Mouse (Mus musculus) yolk sac, embryonic 10.5 days (tissue): ENCODE results near the gene Tulp2.
"Not testable (repeated sequence)": the region's sequence is repeated elsewhere in the genome, so short reads cannot be mapped to it uniquely, and the experiment has no call there.

Experiments
- DNase-seq: peaks from one replicate; pipeline ENCODE4 v3.0.0-alpha.2; 2017; ENCODE audit warnings: low spot score

Gene Tulp2

DNA sequence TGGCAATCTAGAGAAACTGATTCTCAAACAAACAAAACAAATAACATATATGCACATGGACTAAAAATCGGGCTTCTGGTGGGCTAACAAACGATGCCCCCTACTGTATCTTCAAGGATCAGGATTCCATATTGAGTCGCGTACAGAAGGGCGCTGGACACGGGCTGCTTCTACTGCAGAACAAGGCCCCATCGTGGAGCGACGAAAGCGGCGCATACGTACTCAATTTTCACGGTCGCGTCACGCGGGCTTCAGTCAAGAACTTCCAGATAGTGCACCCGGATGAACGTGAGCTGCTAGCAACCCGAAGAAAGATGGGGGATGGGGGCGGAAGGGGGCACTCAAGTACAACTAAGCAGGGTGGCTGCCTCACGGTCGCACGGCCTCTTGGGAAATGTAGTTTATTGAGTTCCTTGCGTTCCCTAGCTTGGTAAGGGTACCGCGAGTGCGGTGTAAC is 40.1 kb downstream of the Tulp2 start:
- peak; percentile 89 for DNase-seq

DNA sequence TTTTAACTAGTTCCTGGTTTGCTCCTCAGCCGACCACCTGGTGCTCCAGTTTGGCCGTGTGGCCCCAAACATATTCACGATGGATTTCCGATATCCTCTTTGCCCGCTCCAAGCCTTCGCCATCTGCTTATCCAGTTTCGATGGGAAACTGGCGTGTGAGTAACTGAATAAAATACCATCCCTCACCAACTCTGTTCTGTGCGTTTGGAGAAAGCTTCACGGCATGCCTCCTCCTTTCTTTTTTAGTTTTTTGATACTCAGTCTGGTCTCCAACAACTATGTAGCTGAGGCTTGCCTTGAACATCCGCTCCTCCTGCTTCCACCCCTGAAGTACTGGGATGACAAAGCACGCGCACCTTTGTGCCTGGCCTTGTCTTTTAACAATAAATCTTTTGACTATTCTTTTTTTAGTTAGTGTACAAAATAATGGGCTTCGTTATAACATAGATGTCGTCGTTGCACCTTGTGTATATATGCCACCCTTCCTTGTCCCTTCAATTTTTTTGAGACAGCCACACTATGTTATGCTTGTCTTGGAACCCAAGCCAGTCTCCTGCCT is 40.6 kb downstream of the Tulp2 start:
- no peak for DNase-seq

DNA sequence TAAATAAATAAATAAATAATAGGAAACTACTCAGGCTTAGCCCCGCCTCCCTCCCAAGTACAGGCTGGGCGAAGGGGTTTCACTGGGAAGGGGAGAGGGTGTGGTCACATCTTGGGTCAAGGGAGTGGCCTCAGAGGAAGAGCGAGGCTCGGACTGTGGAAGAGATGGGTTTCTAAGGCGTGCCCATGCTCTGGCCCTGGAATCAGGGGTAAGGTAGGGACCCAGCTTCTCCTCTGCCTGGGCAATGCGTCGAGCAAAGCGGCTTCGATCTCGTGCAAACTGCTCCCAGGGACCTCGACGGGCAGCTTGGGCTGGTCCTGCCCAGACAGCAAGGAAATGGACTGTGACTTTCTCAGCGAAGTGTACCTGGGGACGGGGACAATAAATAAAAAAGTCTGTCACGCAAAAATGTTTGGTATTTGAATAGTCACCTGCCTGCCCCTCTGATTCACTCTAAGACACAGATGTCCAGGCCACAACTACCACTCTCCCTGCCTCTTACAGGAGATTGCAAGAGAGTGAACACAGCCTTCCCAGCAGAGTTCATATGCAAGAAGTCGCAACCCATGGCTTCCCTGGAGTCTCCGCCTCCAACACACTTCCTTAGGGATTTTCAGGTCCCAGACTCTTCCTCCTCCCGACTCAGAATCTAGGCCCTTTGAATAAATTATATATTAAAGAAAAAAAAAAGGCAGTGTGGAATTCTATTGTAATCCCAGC is 41.4 kb downstream of the Tulp2 start:
- DNase-seq, result no peak

DNA sequence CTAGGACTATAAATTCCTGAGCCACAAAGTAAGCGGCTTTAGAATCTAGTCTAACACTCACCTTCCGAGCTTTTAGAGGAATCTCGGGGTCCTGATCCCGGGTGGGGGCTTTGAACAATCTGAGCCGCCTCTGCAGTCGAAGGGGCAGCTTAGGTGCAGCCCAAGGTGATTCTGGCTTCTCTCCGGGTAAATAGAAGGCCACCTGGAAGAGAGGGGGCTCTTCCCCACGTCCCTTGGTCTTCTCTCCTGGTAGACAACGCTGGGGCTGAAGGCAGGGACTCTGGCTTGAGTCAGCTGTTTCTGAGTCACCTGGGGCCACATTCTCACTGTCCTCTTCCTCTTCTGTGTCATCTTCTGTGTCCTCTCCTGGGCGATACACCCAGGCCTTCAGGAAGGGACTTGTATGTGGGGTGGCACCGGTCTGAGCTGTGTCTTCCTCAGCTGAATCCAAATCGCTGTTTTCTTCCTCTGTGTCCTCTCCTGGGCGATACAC is 42.0 kb downstream of the Tulp2 start:
- no peak for DNase-seq

DNA sequence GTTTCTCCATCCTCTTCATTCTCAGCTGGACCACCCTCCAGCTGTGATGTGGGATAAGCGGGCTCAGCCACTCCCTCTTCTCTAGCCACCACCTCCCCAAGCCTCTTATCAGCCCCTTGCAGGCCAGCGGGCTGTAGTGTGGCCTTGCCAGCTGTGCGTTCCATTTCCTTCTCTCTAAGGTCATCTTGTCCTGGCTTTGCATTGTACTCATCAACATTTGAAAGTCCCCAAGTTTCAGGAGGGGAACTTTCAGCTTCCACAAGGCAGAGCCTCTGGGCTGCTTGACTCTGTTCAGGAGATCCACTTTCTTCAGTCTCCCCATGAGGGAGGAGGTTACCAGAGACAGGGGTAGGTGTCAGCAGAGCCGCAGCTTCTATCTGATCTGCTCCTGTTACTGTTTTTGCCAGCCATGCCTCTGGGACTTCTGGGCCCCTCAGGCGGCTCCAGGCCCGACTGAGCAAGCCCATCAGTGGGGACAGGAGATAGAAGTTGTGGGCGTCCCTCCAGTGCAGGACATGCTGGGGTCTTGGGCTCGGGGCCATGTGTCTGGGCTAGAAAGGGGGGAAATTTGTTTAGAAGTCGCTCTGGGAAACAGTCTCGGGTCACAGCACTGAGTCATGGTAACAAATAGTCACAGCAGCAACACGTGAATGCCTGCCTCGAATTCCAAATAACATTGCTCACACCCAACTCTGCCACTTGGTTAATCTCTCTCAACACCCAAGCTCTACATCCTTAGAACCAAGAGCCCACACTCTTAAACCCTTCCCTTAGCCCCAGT is 43.4 kb downstream of the Tulp2 start:
- DNase-seq, result peak; percentile 62

DNA sequence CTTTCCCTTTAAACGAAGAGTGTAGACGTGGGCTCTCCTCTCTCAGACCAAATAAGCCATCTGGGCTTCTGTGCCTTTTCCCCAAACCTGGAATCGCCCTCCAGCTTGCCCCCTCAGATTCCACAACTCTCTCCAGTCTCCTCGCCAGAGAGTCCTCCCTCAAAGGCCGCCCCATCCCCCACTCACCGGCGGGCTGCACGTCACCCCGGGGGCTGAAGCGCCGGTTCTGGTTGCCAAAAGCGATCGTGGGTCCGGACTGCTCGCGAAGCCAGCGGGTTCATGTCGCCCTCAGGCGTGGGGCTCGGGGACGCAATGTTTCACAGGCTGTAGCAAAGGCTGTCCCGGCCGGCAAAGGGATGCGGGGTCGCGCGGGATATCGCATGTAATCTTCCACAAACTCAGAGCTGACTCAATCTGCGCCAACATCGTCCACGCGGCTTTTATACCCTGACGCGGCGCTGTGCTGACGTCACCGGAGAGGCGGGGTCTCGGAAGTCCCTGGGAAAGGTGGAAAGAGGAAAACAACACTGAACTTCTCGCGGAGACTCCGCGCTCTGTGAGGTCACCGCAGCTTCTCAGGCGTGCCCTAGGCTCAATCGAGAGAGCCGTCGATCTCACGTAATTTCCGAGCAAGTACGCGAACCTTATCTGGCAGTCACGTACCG is 44.3 kb downstream of the Tulp2 start, which contains the start of the genes Ppp1r15a and Plekha4:
Gene Ppp1r15a (minus strand): TSS at position 460 of the 665 bp plus-strand sequence.
Gene Plekha4 (plus strand): TSS at position 522 of the 665 bp plus-strand sequence.
- DNase-seq, result peak; percentile 95

DNA sequence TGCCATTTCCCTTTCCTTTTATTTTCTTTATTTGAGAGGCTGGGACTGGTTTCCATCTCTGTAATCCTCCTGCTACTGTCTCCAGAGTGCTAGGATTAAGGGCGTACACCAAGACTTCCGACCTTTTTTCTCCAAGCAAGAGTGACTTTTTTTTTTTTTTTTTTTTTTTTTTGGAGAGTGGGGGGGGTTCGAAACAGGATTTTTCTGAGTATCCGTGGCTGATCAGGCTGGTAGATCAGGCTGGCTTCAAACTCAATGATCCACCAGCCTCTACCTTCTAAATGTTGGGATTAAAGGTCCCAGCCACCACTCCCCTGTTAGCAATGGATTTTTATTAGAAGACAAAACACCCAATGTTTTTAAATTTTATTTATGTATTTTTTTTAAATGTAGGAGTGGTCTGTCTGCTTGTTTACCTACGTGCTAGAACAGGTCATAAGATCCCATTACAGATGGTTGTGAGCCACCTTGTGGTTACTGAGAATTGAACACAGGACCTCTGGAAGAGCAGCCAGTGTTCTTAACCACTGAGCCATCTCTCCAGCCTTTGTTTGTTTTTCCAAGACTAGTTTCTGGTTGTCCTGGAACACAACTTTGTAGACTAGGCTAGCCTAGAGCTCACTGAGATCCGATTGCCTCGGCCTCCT is 44.9 kb downstream of the Tulp2 start:
- DNase-seq, result peak; percentile 50

DNA sequence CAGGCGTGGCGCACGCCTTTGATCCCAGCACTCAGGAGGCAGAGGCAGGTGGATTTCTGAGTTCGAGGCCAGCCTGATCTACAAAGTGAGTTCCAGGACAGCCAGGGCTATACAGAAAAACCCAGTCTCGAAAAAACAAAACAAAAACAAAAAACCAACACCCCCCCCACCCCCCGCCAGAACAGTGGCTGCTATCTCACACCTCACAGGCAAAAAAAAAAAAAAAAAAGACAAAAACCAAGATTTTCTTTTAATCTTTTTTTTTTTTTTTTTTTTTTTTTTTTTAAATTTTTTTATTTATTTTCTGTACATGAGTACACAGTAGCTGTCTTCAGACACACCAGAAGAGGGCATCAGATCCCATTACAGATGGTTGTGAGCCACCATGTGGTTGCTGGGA is 45.5 kb downstream of the Tulp2 start:
- DNase-seq, result not testable (repeated sequence)

DNA sequence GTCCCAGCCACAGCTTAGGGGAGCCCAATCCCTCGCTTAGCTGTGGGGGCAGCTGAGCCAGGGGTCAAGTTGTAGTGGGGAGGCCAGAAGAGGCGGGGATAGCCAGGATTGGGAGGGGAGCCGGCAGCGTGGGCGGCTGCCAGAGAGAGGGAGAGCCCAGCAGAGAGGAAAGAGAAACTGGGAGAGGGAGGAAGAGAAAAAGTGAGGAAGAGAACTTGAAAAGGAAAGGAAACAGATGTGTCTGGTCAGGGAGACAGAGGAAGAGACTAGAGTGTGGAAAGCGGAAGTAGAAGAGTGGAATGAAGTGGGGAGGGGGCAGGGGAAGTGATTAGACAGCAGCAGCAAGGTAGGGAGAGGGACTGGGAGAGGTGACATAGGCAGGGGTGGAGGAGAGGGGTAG is 47.8 kb downstream of the Tulp2 start:
- no peak for DNase-seq

DNA sequence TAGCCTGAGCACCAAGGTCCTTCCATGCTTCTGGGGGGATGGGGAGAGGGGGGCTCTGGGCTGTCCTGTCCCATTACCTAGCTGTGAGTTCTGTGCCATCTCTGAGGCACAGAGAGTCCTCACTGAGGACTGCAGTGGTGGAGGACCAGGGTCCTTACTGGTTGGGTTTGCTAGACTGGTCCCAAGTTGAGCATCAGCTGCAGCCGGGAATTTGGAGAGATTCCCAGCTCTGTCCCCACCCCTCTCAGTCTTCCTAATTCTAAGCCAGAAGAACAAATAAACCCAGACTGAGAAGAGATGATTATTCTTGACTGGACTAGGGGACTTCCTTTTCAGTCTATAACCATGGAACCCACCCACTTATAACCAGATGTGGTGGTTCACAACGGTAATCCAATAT is 49.0 kb downstream of the Tulp2 start:
- no peak for DNase-seq

DNA sequence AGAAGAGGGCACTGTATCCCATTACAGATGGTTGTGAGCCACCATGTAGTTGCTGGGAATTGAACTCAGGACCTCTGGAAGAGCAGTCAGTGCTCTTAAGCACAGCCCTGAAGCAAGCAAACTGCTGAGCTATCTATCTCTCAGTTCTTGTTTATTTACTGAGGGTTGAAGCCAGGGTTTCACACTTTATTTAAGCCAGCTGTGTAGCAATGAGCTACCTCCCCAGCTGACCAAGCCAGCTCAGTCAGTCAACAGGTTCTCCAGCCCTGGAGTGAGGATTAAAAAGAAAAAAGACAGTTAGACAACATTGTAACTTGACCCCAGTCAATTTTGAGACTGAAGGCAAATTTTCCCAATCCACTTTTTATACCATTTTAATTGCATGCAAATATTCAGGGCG is 54.0 kb downstream of the Tulp2 start:
- DNase-seq, result no peak

DNA sequence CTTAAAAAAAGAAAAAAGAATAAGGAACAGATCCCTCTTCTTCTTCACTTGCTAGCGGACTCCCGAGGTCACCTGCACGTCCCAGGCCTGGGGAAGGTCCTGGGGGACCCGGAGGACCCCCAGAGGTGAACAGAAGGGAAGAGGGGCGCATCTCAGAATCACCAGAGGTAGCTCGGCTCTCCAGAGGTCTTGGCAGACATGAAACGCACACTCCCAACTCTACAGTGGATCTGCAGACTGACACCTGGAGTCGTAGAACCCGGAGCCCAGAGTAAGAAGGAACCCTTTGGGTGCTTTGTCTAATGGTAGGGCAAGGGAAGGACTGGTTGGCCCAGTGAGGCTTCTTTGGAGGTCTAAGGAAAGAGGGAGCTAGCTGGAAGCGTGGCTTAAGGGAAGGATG is 55.9 kb downstream of the Tulp2 start:
- DNase-seq, result no peak

DNA sequence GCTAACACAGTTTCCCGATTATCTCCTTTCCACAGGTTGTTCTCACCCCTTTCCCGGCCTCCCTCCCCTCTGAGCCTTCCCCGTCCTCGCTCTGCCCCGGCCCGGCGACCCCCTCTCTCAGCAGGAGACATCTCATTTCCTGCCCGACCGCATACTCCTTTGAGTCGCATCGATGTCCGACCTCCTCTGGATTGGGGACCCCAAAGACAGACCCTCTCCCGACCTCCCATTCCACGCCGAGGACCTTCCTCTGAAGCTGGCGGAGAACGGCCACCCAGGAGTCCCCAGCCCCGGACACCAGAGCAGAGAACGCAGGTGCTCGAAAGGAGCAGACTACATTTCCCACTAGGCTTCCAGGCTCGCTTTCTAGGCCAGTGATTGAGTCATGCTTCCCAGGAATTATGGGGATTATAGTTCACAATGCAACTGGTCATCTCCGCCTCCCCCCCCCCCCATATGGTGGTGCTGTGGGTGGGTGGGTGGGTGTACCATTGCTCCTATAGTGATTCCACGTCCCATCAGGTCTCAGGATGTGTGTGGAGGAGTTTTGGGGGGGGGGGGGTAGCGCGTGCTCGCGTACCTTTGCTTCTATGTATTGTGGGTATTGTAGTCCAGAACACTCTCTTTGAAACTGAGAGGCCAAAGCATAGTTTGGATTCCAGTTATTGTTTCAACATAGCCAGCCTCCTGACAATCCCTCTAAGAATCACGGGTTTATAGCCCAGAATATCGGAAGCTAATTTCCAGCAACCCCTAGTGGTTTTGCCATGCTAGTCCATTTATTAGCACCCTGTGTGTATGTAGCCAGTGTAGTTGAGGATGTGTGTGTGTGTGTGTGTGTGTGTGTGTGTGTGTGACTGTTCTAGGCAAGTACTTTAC is 56.7 kb downstream of the Tulp2 start:
- DNase-seq, result peak; percentile 81

DNA sequence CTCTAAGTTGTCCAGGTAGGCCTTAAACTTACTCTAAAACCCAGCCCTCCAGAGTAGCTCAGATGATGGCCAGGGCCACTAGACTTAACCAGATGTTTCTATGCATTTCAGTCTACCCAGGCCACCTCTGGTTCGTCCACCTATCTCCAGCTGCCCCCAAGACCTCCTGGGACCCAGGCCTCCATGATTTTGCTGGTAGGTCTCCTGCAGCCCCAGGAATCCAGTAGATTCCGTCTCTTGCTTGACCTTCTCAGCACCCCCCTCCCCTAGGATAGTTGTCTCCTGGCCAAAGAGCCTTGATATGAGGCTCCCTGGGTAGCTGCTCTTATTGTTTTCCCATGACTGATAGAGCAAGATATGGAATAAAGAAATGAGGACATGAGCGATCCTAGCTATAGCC is 57.4 kb downstream of the Tulp2 start:
- no peak for DNase-seq

DNA sequence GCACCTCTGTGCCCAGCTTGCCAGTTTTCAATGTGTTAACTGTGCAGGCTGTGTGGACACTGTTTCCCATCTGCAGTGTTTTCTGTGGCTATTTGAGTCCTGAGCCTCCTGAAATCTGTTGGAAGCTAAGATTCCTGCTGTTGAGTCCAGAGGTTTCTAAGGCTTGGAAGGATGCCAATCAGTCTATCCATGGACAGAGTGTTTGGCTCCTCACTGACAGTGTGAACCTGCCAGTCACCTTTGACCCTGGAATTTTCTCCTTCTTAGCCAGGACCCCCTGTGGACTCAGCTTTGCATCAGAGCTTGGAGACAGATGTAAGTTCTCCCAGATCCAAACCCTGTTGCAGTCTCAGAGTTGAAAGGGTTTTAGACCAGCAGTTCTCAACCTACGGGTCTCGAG is 58.5 kb downstream of the Tulp2 start:
- no peak for DNase-seq

DNA sequence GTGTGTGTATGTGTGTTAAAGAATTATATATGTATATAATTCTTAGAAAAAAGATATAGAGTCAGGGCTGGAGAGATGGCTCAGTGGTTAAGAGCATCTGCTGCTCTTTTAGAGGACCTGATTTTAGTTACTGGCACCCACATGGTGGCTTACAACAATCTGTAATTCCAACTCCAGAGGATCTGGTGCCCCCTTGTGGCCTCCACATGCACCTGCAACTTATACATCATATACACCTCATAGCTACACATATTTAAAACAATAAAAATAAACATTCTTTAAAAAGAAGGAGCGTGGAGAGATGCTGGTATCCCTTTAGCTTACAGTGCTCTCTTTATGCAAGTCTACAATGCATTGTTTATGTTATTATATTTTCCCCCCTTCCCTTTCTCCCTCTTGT is 62.8 kb downstream of the Tulp2 start:
- DNase-seq, result no peak

DNA sequence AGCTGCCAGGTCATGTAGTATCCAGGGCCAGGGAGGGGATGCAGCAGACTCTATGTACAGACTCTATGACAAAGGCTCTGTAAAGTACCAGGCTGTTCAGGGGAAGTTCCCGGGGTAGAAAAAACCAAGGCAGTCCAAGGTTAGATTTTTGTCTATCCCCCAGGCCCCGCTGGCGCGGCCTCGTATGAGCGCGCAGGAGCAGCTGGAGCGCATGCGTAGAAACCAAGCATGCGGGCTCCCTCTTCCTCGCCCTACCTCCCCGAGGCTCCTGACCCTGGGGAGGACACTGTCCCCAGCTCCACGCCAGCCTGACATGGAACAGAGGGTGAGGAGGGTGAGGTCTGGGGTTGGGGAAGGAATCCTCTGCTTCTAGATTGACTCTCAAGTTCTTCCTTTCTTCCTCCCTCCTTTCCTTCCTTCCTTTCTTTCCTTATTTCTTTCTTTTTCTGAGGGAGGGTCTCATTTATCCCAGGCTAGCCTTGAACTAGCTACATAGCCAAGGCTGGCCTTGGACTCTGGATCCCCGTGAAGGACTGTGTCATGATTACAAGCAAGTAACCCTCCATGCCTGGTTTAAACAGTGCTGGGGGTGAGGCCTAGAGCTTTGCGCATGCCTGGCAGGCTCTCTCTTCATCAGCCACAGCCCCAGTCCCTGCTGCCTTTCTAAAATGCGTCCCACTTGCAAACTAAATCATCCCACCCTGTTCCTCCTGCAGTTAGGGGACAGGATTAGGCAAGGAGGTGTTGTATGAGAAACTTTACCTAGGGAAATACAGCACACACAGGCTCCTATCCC is 68.2 kb downstream of the Tulp2 start:
- DNase-seq, result no peak

DNA sequence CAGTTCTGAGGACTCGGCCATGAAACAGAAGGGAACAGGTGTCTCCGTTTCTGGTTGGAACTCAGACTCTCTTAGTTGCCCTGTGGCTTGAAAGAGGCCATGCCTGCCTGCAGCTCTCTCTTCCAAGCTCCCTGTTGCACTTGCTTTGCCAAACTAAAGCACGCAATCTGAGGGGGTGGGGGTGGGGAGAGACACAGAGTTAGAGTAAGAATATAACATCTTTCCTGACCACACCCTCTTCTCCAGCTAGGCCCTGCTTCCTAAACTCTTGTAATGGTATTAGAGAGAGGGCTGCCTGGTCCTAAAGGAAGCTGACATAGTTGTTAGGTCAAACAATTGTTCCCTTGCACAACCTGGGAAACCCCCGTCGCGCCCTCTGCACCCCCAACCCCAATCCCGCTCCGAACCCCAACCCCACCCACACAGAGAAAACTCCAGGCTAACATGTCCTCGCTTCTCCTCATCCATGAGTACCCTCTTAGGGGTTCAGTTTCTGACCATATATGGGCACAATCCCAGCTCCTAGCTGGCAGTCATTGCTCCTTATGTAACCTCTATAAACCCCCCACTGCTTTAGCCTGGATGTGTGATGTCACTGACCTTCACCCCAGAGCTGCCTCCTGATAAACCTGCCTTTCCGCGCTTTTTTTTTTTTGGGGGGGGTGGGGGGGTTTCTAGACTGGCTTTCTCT is 69.3 kb downstream of the Tulp2 start:
- no peak for DNase-seq

DNA sequence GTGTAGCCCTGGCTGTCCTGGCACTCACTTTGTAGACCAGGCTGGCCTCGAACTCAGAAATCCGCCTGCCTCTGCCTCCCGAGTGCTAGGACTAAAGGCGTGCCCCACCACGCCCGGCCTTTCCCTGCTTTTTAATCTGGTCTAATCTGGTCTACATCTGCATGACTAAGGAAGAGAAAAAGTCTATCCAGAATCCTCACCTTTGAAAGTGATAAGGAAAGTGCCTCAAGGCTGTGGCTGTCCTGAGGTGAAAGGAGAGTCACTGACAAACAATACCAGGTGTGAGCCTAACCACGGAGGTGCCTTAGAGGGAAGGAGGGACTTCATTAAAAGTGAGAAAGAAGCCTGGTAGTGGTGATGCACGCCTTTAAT is 69.8 kb downstream of the Tulp2 start:
- no peak for DNase-seq
